Mouse (Mus musculus): Measurements from ENCODE around the gene Nme1. TPM values are rescaled to one million over a fixed set of nuclear protein-coding genes. Genes with fewer than 3 reads are reported as not detected.
"Not testable (repeated sequence)": the region's sequence is repeated elsewhere in the genome, so short reads cannot be mapped to it uniquely, and the experiment has no call there.

Gene Nme1
- polyA plus RNA-seq, 1 experiment from 2014 or later, result 83.1 TPM

DNA sequence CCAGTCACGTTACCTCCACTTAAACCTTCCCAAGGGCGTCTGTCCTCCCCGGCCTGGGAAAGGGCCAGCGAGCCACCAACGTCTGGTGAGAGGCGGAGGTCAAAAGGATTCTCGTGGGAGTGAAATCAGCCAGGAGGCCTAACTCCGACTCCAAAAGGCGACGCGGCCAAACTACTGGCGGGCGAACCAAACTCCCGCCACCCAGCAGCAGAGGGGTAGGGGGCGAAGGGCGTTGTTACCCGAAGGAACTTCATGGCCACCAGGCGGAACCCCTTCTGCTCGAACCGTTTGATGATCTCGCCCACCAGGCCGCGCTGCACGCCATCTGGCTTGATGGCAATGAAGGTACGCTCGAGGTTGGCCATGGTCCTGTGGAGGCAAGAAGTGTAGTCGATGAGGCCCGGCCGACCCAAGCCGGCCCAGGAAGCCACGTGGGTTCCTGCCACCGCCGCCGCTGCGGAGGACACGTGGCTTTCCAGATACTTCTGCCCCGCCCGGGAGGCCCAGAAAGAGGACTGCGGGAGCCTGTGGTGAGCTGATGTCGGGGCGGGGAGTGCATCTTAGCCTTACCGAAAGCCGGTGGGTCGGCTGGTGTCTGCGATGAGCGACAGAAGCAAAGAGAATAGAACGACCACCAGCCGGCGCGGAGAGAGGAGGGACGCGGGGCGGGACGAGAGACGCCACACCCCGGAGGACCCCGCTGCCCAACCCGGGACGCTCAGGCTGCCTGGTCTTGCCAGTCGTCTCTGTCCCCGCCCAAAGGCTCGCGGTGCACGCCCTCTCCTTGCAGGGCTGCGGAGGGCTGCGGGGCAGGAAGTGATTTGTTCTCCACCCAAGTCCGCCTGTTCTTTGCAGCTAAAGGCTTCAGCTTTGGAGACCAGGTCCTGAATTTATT, 12.8 kb downstream of the Nme1 start:
- H3K4me2 ChIP-seq (ENCODE audit: low read depth, low read length), result peak overlapping the region; percentile 84
- no peaks in the 10 kb centered on the region for H3K9me3 ChIP-seq (replicated peaks; ENCODE audit: control insufficient read depth, low read length)
- peaks cover 14% of the 10 kb centered on the region for H3K4me1 ChIP-seq (ENCODE audit: control insufficient read depth, low read depth, low read length)
- peaks cover 6% of the 10 kb centered on the region; the same call in 1 of the 2 replicates for H3K36me3 ChIP-seq (ENCODE audit: control insufficient read depth, insufficient read depth)
- WGBS (ENCODE audit: insufficient replicate concordance), result under 1% methylated on average over 67 of the region's 67 CpGs
- peak overlapping the region; percentile 64 for H3K27ac ChIP-seq (ENCODE audit: low read length)
- H3K4me3 ChIP-seq (ENCODE audit: low read depth, low read length), result peak overlapping the region; percentile 71
- H3K27me3 ChIP-seq (ENCODE audit: control insufficient read depth, insufficient read depth, low read depth, low read length), result no peaks in the 10 kb centered on the region
- ATAC-seq (ENCODE audit: low read depth), result peak; percentile 92
- peak overlapping the region; percentile 55 for H3K9ac ChIP-seq (ENCODE audit: low read depth, low read length)

DNA sequence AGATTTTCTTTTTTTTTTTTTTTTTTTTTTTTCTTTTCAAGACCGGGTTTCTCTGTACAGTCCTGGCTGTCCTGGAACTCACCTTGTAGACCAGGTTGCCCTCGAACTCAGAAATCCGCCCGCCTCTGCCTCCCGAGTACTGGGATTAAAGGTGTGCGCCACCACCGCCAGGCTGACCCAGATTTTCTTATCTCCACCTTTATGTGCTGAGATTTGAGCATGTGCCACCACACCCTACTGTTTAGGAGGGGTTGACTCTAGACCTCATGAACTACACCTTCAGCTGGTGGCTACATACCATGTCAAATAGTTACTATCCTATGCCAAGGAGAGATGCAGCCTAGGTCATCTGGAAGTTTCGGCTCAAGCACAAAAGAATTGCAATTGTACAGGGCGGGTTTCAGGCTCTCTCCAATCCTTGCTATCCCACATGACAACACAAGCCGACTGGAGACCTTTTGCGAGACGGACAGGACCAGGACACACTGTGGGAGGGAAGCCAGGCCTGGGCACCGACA, 13.5 kb downstream of the Nme1 start:
- H3K27me3 ChIP-seq (ENCODE audit: control insufficient read depth, insufficient read depth, low read depth, low read length), result no peaks in the 10 kb centered on the region
- WGBS (ENCODE audit: insufficient replicate concordance), result 19% methylated on average over 13 of the region's 13 CpGs
- H3K36me3 ChIP-seq (ENCODE audit: control insufficient read depth, insufficient read depth), result 0 out of 2 replicates have a peak, but pooled peaks cover 2% of the 10 kb centered on the region
- no peak for ATAC-seq (ENCODE audit: low read depth)
- H3K4me1 ChIP-seq (ENCODE audit: control insufficient read depth, low read depth, low read length), result peaks cover 14% of the 10 kb centered on the region
- peak overlapping the region; percentile 64 for H3K27ac ChIP-seq (ENCODE audit: low read length)
- no peaks in the 10 kb centered on the region for H3K9me3 ChIP-seq (replicated peaks; ENCODE audit: control insufficient read depth, low read length)
- H3K4me2 ChIP-seq (ENCODE audit: low read depth, low read length), result peak overlapping the region; percentile 84
- H3K4me3 ChIP-seq (ENCODE audit: low read depth, low read length), result peak overlapping the region; percentile 71
- peak overlapping the region; percentile 53 for H3K9ac ChIP-seq (ENCODE audit: low read depth, low read length)

DNA sequence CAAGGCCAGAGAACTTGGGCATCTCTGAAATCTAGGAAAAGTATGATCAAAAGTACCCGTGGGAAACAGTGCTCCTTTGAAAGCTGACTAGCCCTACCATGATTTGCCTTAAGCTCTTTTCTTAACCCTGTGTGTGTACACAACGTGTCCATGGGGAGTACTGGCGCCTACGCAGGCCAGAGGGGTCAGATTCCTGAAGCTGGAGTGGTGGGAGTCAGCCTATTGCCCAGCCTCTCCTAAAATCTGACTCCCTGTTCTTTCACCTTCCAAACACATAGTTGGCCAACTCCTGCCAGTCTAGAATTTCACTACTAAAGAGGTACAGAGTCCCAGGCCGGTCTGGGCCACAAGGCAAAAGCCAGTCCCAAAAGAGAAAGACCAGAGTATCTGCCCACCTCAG, 15.9 kb downstream of the Nme1 start:
- peak; percentile 62 for ATAC-seq (ENCODE audit: low read depth)
- Histone ChIP-seq H3K4me2 (ENCODE audit: low read depth, low read length) (peak overlapping the region; percentile 21; the same call in 1 of the 2 replicates), H3K4me1 (ENCODE audit: control insufficient read depth, low read depth, low read length) (peaks cover 14% of the 10 kb centered on the region), H3K27ac (ENCODE audit: low read length) (no peak overlapping the region), H3K4me3 (ENCODE audit: low read depth, low read length) (no peak overlapping the region), H3K9ac (ENCODE audit: low read depth, low read length) (no peak overlapping the region), H3K27me3 (ENCODE audit: control insufficient read depth, insufficient read depth, low read depth, low read length) (no peaks in the 10 kb centered on the region), H3K9me3 (replicated peaks; ENCODE audit: control insufficient read depth, low read length) (no peaks in the 10 kb centered on the region), H3K36me3 (ENCODE audit: control insufficient read depth, insufficient read depth) (no peaks in the 10 kb centered on the region)
- 64% methylated on average over 5 of the region's 5 CpGs for WGBS (ENCODE audit: insufficient replicate concordance)

DNA sequence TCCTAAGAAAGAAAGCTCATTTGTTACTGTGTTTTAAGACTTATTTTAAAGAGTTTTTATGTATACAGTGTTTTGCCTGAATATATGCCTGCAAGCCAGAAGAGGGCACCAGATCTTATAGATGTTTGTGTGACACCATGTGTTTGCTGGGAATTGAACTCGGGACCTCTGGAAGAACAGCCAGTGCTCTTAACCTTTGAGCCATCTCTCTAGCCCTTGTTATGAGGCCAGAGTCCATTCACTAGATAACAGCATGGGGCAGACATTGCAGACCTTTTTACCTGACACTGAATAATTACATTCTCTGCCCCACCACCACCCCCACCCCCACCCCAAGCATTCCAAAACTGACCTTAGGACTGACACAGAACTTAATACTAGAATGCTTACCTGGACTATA, 18.3 kb downstream of the Nme1 start:
- Histone ChIP-seq H3K4me2 (ENCODE audit: low read depth, low read length) (no peak overlapping the region), H3K36me3 (ENCODE audit: control insufficient read depth, insufficient read depth) (no peaks in the 10 kb centered on the region), H3K4me1 (ENCODE audit: control insufficient read depth, low read depth, low read length) (peaks cover 4% of the 10 kb centered on the region; the same call in 1 of the 2 replicates), H3K27ac (ENCODE audit: low read length) (no peak overlapping the region), H3K9ac (ENCODE audit: low read depth, low read length) (no peak overlapping the region), H3K4me3 (ENCODE audit: low read depth, low read length) (no peak overlapping the region), H3K9me3 (replicated peaks; ENCODE audit: control insufficient read depth, low read length) (no peaks in the 10 kb centered on the region), H3K27me3 (ENCODE audit: control insufficient read depth, insufficient read depth, low read depth, low read length) (no peaks in the 10 kb centered on the region)
- 70% methylated on average over 1 of the region's 1 CpGs for WGBS (ENCODE audit: insufficient replicate concordance)
- ATAC-seq (ENCODE audit: low read depth), result 0 out of 2 replicates have a peak, but pooled peaks have one; percentile 6

DNA sequence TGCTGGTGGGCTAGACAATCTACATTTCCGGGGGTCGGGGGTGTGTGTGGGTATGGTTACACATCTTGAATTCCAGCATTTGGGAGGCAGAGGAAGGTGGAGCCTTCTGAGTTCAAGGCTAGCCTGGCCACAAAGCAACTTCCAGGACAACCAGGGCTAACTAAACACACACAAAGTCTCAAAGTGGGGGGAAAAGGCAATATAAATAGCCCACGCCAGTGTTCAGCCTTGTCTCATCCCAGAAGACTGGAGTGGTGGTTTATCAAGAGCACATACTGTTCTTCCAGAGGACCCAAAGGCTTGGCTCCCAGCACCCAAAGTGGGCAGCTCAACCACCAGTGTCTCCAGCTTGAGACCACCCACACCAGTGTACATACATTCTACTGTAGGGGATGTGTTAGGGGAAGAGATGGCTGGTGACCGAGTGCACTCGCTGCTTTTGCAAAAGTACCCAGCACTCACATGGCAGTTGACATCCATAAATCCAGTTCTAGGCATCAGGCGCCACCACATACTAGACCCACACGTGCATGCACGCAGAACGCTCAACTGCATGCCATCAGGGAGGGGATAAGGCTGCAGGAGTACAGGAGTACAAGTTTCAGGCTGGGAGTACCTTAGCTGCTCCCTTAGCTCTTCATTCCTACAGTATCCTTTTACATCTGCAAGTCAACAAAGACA, 19.3 kb downstream of the Nme1 start:
- H3K36me3 ChIP-seq (ENCODE audit: control insufficient read depth, insufficient read depth), result no peaks in the 10 kb centered on the region
- H3K4me3 ChIP-seq (ENCODE audit: low read depth, low read length), result no peak overlapping the region
- H3K4me1 ChIP-seq (ENCODE audit: control insufficient read depth, low read depth, low read length), result peaks cover 2% of the 10 kb centered on the region; the same call in 1 of the 2 replicates
- H3K4me2 ChIP-seq (ENCODE audit: low read depth, low read length), result no peak overlapping the region
- H3K27ac ChIP-seq (ENCODE audit: low read length), result no peak overlapping the region
- H3K27me3 ChIP-seq (ENCODE audit: control insufficient read depth, insufficient read depth, low read depth, low read length), result no peaks in the 10 kb centered on the region
- WGBS (ENCODE audit: insufficient replicate concordance), result 73% methylated on average over 9 of the region's 9 CpGs
- H3K9ac ChIP-seq (ENCODE audit: low read depth, low read length), result no peak overlapping the region
- no peaks in the 10 kb centered on the region for H3K9me3 ChIP-seq (replicated peaks; ENCODE audit: control insufficient read depth, low read length)
- ATAC-seq (ENCODE audit: low read depth), result no peak

DNA sequence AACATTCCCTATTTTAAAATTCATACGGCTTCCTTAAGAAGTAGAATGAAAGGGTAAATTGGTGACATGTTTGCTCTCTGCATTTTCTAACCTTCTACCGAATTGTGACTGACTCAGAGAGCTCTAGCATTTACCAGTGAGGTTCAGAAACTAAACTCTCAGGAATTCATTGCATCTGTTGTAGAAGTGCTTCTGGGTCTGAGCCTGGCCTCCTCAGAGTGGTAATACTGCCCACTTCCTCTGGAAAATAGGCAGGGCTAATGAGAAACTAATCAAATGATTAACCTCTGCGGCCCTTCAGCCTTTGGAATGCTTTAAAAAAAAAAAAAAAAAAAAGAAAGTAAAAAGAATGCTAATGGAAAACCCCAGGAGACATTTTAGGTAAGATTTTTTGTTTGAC, 23.3 kb downstream of the Nme1 start:
- 72% methylated on average over 3 of the region's 3 CpGs for WGBS (ENCODE audit: insufficient replicate concordance)
- no peaks in the 10 kb centered on the region for H3K27me3 ChIP-seq (ENCODE audit: control insufficient read depth, insufficient read depth, low read depth, low read length)
- no peaks in the 10 kb centered on the region for H3K9me3 ChIP-seq (replicated peaks; ENCODE audit: control insufficient read depth, low read length)
- H3K4me2 ChIP-seq (ENCODE audit: low read depth, low read length), result no peak overlapping the region
- no peaks in the 10 kb centered on the region for H3K4me1 ChIP-seq (ENCODE audit: control insufficient read depth, low read depth, low read length)
- no peak for ATAC-seq (ENCODE audit: low read depth)
- H3K27ac ChIP-seq (ENCODE audit: low read length), result no peak overlapping the region
- no peak overlapping the region for H3K4me3 ChIP-seq (ENCODE audit: low read depth, low read length)
- H3K36me3 ChIP-seq (ENCODE audit: control insufficient read depth, insufficient read depth), result no peaks in the 10 kb centered on the region
- no peak overlapping the region for H3K9ac ChIP-seq (ENCODE audit: low read depth, low read length)

DNA sequence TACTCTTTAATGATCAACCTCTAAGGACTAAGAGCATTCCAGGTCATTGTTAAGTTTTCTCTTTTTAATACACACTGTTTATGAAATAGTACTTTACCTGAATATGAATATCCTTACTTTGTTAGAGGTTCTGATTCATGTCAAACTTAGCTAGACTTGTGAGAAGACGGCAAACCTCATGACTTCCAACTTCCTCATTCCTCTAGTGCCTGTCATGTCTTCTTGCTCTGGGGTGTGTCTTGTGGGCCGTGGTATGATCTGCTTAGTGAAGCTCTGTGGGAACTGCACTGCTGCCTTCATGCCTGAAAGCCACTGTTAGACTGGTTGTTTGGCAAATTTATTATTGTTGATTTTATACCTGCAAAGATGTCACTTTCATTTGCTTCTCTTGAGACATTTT, 27.4 kb downstream of the Nme1 start:
- no peak for ATAC-seq (ENCODE audit: low read depth)
- Histone ChIP-seq H3K36me3 (ENCODE audit: control insufficient read depth, insufficient read depth) (peaks cover 3% of the 10 kb centered on the region; the same call in 1 of the 2 replicates), H3K27me3 (ENCODE audit: control insufficient read depth, insufficient read depth, low read depth, low read length) (no peaks in the 10 kb centered on the region), H3K9me3 (replicated peaks; ENCODE audit: control insufficient read depth, low read length) (no peaks in the 10 kb centered on the region), H3K4me1 (ENCODE audit: control insufficient read depth, low read depth, low read length) (no peaks in the 10 kb centered on the region), H3K4me2 (ENCODE audit: low read depth, low read length) (no peak overlapping the region), H3K9ac (ENCODE audit: low read depth, low read length) (no peak overlapping the region), H3K4me3 (ENCODE audit: low read depth, low read length) (no peak overlapping the region), H3K27ac (ENCODE audit: low read length) (no peak overlapping the region)
- WGBS (ENCODE audit: insufficient replicate concordance), result 21% methylated on average over 2 of the region's 2 CpGs

DNA sequence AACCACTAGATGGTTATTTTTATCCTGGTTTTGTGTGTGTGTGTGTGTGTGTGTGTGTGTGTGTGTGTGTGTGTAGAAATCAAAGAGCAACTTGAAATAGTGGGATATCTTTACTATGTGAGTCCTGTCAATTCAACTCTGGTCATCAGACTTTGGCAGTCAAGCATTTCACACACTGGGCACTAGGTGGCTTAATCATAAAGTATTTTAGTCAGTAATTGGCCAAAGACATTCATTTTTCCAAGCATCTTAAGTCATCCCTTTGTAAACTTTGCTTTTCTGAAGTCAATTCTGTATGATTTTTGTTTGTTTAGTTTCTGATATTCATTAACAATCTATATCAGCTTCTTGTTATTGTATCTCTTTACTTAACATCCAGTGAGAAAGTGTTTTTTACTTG, 39.2 kb downstream of the Nme1 start:
- Histone ChIP-seq H3K9ac (ENCODE audit: low read depth, low read length) (no peak overlapping the region), H3K36me3 (ENCODE audit: control insufficient read depth, insufficient read depth) (peaks cover 13% of the 10 kb centered on the region), H3K4me1 (ENCODE audit: control insufficient read depth, low read depth, low read length) (no peaks in the 10 kb centered on the region), H3K9me3 (replicated peaks; ENCODE audit: control insufficient read depth, low read length) (no peaks in the 10 kb centered on the region), H3K4me2 (ENCODE audit: low read depth, low read length) (no peak overlapping the region), H3K4me3 (ENCODE audit: low read depth, low read length) (no peak overlapping the region), H3K27ac (ENCODE audit: low read length) (no peak overlapping the region), H3K27me3 (ENCODE audit: control insufficient read depth, insufficient read depth, low read depth, low read length) (no peaks in the 10 kb centered on the region)
- no peak for ATAC-seq (ENCODE audit: low read depth)

DNA sequence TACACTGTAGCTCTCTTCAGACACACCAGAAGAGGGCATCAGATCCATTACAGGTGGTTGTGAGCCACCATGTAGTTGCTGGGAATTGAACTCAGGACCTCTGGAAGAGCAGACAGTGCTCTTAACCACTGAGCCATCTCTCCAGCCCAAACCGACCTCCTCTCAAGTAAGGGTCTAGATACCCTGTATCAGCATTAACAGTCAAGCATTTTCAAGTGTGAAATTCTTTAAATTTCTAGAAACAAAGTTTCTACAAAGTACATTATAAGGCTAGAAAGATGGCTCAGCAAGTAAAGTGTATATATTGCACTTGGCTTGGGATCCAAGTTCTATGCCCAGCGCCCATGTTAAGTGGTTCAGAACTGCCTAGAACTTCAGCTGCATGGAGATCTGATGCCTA, 53.3 kb downstream of the Nme1 start:
- H3K4me3 ChIP-seq (ENCODE audit: low read depth, low read length); H3K27me3 ChIP-seq (ENCODE audit: control insufficient read depth, insufficient read depth, low read depth, low read length); H3K27ac ChIP-seq (ENCODE audit: low read length); H3K9me3 ChIP-seq (replicated peaks; ENCODE audit: control insufficient read depth, low read length); H3K4me1 ChIP-seq (ENCODE audit: control insufficient read depth, low read depth, low read length); H3K9ac ChIP-seq (ENCODE audit: low read depth, low read length); H3K36me3 ChIP-seq (ENCODE audit: control insufficient read depth, insufficient read depth); ATAC-seq (ENCODE audit: low read depth); H3K4me2 ChIP-seq (ENCODE audit: low read depth, low read length): not testable (repeated sequence)
- WGBS (ENCODE audit: insufficient replicate concordance), result 76% methylated on average over 2 of the region's 2 CpGs

All from liver, embryonic 16.5 days (tissue).